13 mouse cellular contexts compared by ENCODE assay signal in genomic region chr1:169586361-169586760, GRCm38 (mm10).
"Had no signal": no experiment of that assay in that cellular context is flagged by ENCODE, and none has a peak within 500 bp of the region (broad histone marks: within the 10 kb centered on the region; RNA-seq: fewer than 3 reads in every experiment).

No protein-coding gene starts in this region.

- H3K4me1 ChIP-seq: limb, embryonic 10.5 days; liver, embryonic 15.5 days; midbrain, embryonic 15.5 days; neural tube, embryonic 13.5 days had no signal

- DNase-seq: kidney, postnatal 10 days; kidney, postnatal 4 days; lung, adult 2 months; lung, postnatal 36 days; right cerebral cortex, postnatal 14 days; thymus, postnatal 36 days had no signal

- H3K27ac ChIP-seq: left cerebral cortex, adult 2 months; limb, embryonic 10.5 days; liver, embryonic 15.5 days; midbrain, embryonic 15.5 days; neural tube, embryonic 13.5 days had no signal

- H3K4me2 ChIP-seq: liver, embryonic 11.5 days; liver, embryonic 15.5 days; midbrain, embryonic 15.5 days; neural tube, embryonic 13.5 days had no signal

- H3K9me3 ChIP-seq: limb, embryonic 10.5 days; liver, embryonic 15.5 days; midbrain, embryonic 15.5 days; neural tube, embryonic 13.5 days had no signal

- ATAC-seq: lung, postnatal 0 days; midbrain, embryonic 15.5 days had no signal

- H3K36me3 ChIP-seq: limb, embryonic 10.5 days; liver, embryonic 15.5 days; midbrain, embryonic 15.5 days; neural tube, embryonic 13.5 days had no signal

- H3K27me3 ChIP-seq: liver, embryonic 15.5 days; midbrain, embryonic 15.5 days; neural tube, embryonic 13.5 days had no signal

- H3K4me3 ChIP-seq: left cerebral cortex, adult 2 months; limb, embryonic 10.5 days; liver, embryonic 15.5 days; midbrain, embryonic 15.5 days; neural tube, embryonic 13.5 days had no signal

- H3K9ac ChIP-seq: liver, embryonic 15.5 days; midbrain, embryonic 15.5 days; neural tube, embryonic 13.5 days had no signal
